Mouse (Mus musculus): ENCODE data around the gene Ptpn6. TPM values are rescaled to one million over a fixed set of nuclear protein-coding genes. Genes with fewer than 3 reads are reported as not detected.

The Ptpn6 gene
- polyA plus RNA-seq, 1 experiment: 48.7 TPM

DNA sequence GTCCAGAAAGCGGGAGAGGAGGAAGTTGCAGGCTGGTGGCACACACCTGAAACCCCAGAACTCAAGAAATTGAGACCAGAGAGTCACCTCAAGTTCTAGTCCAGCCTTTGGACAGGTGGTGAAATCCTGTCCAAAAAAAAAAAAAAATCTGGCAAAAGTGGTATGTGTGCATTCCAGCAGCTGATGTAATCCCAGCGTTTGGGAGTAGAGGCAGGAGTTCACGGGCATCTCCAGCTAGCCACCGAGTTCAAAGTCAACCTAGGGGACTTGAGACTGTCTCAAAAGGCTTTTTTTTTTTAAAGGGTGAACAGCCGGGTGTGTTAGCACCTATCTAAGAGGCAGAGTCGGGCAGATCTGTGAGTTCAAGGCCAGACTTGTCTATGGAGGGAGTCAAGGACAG is 62.3 kb downstream of the Ptpn6 start:
- 65% methylated on average over 6 of the region's 6 CpGs for WGBS
- Histone ChIP-seq H3K4me1 (ENCODE audit: control insufficient read depth, insufficient read depth, low read length) (peaks cover 2% of the 10 kb centered on the region; the same call in 1 of the 2 replicates), H3K4me3 (replicated peaks; ENCODE audit: extremely low read depth, low read depth, low read length) (no peak overlapping the region)
- no peak for DNase-seq
- TF ChIP-seq CTCF (IDR thresholded peaks at IDR 0.05; ENCODE audit: insufficient read depth, low read length) (no peak), POLR2A (IDR thresholded peaks at IDR 0.05; ENCODE audit: borderline replicate concordance, extremely low read depth, low read depth, low read length) (no peak)

DNA sequence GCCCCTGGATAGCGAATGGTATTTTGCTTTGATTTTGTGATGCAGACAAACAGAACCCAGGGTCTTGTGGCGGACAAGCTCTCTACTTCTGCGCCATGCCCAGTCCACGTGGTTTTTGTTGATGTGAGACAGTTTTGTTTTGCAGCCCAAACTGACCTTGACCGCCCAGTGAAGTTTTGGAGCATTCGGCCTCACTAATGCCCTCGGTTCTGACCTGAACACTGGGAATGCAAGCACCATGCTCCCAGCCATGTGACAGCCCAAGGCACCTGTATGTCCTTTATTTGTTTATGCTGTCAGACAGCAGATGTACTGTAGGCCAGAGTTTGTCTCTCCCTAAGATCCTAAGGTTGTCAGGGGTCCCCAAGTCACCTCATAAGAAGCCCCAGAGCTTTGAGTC is 63.9 kb downstream of the Ptpn6 start:
- Histone ChIP-seq H3K4me3 (replicated peaks; ENCODE audit: extremely low read depth, low read depth, low read length) (no peak overlapping the region), H3K4me1 (ENCODE audit: control insufficient read depth, insufficient read depth, low read length) (peaks cover 4% of the 10 kb centered on the region; the same call in 1 of the 2 replicates)
- DNase-seq: no peak
- WGBS: 97% methylated on average over 7 of the region's 7 CpGs
- TF ChIP-seq POLR2A (IDR thresholded peaks at IDR 0.05; ENCODE audit: borderline replicate concordance, extremely low read depth, low read depth, low read length) (no peak), CTCF (IDR thresholded peaks at IDR 0.05; ENCODE audit: insufficient read depth, low read length) (no peak)

DNA sequence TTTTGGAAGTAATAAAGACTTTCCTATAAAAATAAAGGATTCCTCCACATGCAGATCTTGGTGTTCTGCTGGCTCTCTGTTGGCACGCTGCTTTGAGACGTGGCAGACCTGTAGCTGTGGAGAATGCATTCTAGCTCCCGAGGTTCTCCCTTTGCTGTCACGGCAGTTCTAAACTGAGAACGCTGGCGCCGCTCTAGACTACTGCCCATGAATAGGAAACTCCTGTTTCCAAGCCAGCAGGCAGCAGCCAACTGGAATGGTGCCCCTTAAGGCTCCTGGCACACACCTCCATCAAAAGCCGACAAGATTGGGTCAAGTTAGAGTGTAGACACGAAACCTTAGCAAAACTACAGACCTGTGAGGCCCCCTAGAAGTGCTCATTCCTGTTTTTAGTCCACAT is 64.9 kb downstream of the Ptpn6 start:
- TF ChIP-seq CTCF (IDR thresholded peaks at IDR 0.05; ENCODE audit: insufficient read depth, low read length): no peak
- TF ChIP-seq POLR2A (IDR thresholded peaks at IDR 0.05; ENCODE audit: borderline replicate concordance, extremely low read depth, low read depth, low read length): no peak
- Histone ChIP-seq H3K4me1 (ENCODE audit: control insufficient read depth, insufficient read depth, low read length) (peaks cover 4% of the 10 kb centered on the region; the same call in 1 of the 2 replicates), H3K4me3 (replicated peaks; ENCODE audit: extremely low read depth, low read depth, low read length) (no peak overlapping the region)
- WGBS: 81% methylated on average over 9 of the region's 9 CpGs
- no peak for DNase-seq

DNA sequence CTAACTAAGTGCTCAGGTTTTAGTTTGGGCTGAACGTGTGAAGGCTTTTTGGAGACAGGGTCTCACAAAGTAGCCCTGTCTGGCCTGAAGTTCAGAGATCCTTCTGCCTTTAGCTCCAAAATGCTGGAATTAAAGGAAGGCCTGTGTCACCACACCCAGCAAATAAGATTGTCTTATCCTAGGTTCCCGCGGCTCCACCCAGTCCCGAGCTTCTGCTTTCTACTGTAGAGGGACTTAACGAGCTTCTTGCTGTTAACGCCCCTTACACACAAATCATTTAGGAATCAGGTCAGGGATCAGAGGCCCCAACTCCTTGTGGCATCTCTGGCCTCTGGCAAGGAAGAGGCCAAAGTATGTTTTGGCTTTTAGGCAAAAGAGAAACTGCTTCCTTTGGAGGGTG is 66.4 kb downstream of the Ptpn6 start:
- H3K4me3 ChIP-seq (replicated peaks; ENCODE audit: extremely low read depth, low read depth, low read length): no peak overlapping the region
- DNase-seq: no peak
- TF ChIP-seq POLR2A (IDR thresholded peaks at IDR 0.05; ENCODE audit: borderline replicate concordance, extremely low read depth, low read depth, low read length): no peak
- TF ChIP-seq CTCF (IDR thresholded peaks at IDR 0.05; ENCODE audit: insufficient read depth, low read length): no peak
- WGBS: 29% methylated on average over 6 of the region's 6 CpGs
- peaks cover 4% of the 10 kb centered on the region; the same call in 1 of the 2 replicates for H3K4me1 ChIP-seq (ENCODE audit: control insufficient read depth, insufficient read depth, low read length)

Other genes with a start within 250 kb of the Ptpn6 start
- gene C1rl, start 245.6 kb downstream of the Ptpn6 start, polyA plus RNA-seq (2012; rRNA removed): 4.6 and 5.9 TPM in 2 replicates
- 47.2 and 58.0 TPM in 2 replicates for gene C1ra, start 226.3 kb downstream of the Ptpn6 start, polyA plus RNA-seq (2012; rRNA removed)
- 58.4 and 101 TPM in 2 replicates for gene C1s1, start 196.4 kb downstream of the Ptpn6 start, polyA plus RNA-seq (2012; rRNA removed)
- not detected in 2 replicates for gene C1rb, start 168.4 kb downstream of the Ptpn6 start, polyA plus RNA-seq (2012; rRNA removed)
- 0.06 TPM in 1 of 2 replicates, not detected in the other for gene C1s2, start 102.6 kb downstream of the Ptpn6 start, polyA plus RNA-seq (2012; rRNA removed)
- gene Lpcat3, start 75.7 kb downstream of the Ptpn6 start, polyA plus RNA-seq (2012; rRNA removed): 83.3 and 112 TPM in 2 replicates
- 29.6 and 42.9 TPM in 2 replicates for gene Emg1, start 26.5 kb downstream of the Ptpn6 start, polyA plus RNA-seq (2012; rRNA removed)
- 64.7 and 74.4 TPM in 2 replicates for gene Phb2, start 26.4 kb downstream of the Ptpn6 start, polyA plus RNA-seq (2012; rRNA removed)
- gene Grcc10, start 2.7 kb upstream of the Ptpn6 start, polyA plus RNA-seq (2012; rRNA removed): 222 and 226 TPM in 2 replicates
- 0.08 TPM in 1 of 2 replicates, not detected in the other for gene Gm45234, start 17.3 kb upstream of the Ptpn6 start, polyA plus RNA-seq (2012; rRNA removed)
- gene Atn1, start 17.8 kb upstream of the Ptpn6 start, polyA plus RNA-seq (2012; rRNA removed): 52.0 and 64.6 TPM in 2 replicates
- gene Eno2, start 31.0 kb upstream of the Ptpn6 start, polyA plus RNA-seq (2012; rRNA removed): 3.3 and 3.8 TPM in 2 replicates
- gene Lrrc23, start 41.0 kb upstream of the Ptpn6 start, polyA plus RNA-seq (2012; rRNA removed): 26.2 and 35.8 TPM in 2 replicates
- gene Spsb2, start 69.9 kb upstream of the Ptpn6 start, polyA plus RNA-seq (2012; rRNA removed): 20.2 and 22.4 TPM in 2 replicates
- gene Tpi1, start 75.6 kb upstream of the Ptpn6 start, polyA plus RNA-seq (2012; rRNA removed): 117 and 218 TPM in 2 replicates
- gene Usp5, start 90.8 kb upstream of the Ptpn6 start, polyA plus RNA-seq (2012; rRNA removed): 58.1 and 73.2 TPM in 2 replicates
- gene Cdca3, start 90.8 kb upstream of the Ptpn6 start, polyA plus RNA-seq (2012; rRNA removed): 3.5 and 6.7 TPM in 2 replicates
- gene Gnb3, start 101.6 kb upstream of the Ptpn6 start, polyA plus RNA-seq (2012; rRNA removed): 0.31 and 0.36 TPM in 2 replicates
- 34.9 and 42.1 TPM in 2 replicates for gene P3h3, start 119.0 kb upstream of the Ptpn6 start, polyA plus RNA-seq (2012; rRNA removed)
- gene Gpr162, start 125.3 kb upstream of the Ptpn6 start, polyA plus RNA-seq (2012; rRNA removed): 0.27 and 0.69 TPM in 2 replicates
- gene Cd4, start 149.5 kb upstream of the Ptpn6 start, polyA plus RNA-seq (2012; rRNA removed): 1.9 and 2.7 TPM in 2 replicates
- gene Lag3, start 173.0 kb upstream of the Ptpn6 start, polyA plus RNA-seq (2012; rRNA removed): 1.4 and 1.9 TPM in 2 replicates
- gene Ptms, start 181.4 kb upstream of the Ptpn6 start, polyA plus RNA-seq (2012; rRNA removed): 1,982 and 2,310 TPM in 2 replicates
- 313 and 336 TPM in 2 replicates for gene Mlf2, start 192.7 kb upstream of the Ptpn6 start, polyA plus RNA-seq (2012; rRNA removed)
- gene Cops7a, start 226.8 kb upstream of the Ptpn6 start, polyA plus RNA-seq (2012; rRNA removed): 178 and 213 TPM in 2 replicates